Mouse (Mus musculus) midbrain, embryonic 10.5 days (tissue): ENCODE results near the gene Prps1l3. TPM values are rescaled to one million over a fixed set of nuclear protein-coding genes. Genes with fewer than 3 reads are reported as not detected.

Experiments used
- DNase-seq: peaks from one replicate; pipeline ENCODE4 v3.0.0-alpha.2; 2017; ENCODE audit warnings: low spot score
- H3K27ac ChIP-seq: fragments of 300-500 bp; sonication (generic); replicated peaks from 2 replicates; pipeline ENCODE4 v1.5.1; 2016; ENCODE audit warnings: mild to moderate bottlenecking
- H3K27me3 ChIP-seq: fragments of 300-500 bp; sonication (generic); 2 replicates; pipeline ENCODE4 v1.6.1; 2016; ENCODE audit warnings: low read depth, mild to moderate bottlenecking; ENCODE audit not compliant: poor library complexity, severe bottlenecking
- H3K36me3 ChIP-seq: fragments of 300-500 bp; sonication (generic); 2 replicates; pipeline ENCODE4 v1.6.1; 2016; ENCODE audit warnings: mild to moderate bottlenecking, moderate library complexity
- H3K4me1 ChIP-seq: fragments of 300-500 bp; sonication (generic); 2 replicates; pipeline ENCODE4 v1.6.1; 2016
- H3K4me3 ChIP-seq: fragments of 300-500 bp; sonication (generic); 2 replicates; pipeline ENCODE4 v1.5.1; 2016; ENCODE audit warnings: mild to moderate bottlenecking, moderate library complexity
- H3K9me3 ChIP-seq: fragments of 300-500 bp; sonication (generic); replicated peaks from 2 replicates; pipeline ENCODE4 v1.6.1; 2016; ENCODE audit warnings: mild to moderate bottlenecking
- WGBS: fragments of 180-500 bp; shearing (Covaris S2); methylation state at CpG from one replicate; pipeline ENCODE4 v1.1.7; 2016; 5-methylcytosine and 5-hydroxymethylcytosine counted together
- polyA plus RNA-seq: library from polyadenylated mRNA; unstranded; fragments of >200 nt; fragmentation: Nextera tagmentation; extraction: Ambion mirVana; gene quantifications from 2 replicates; pipeline ENCODE4 v1.2.1, GENCODE M21; 2016

The Prps1l3 gene
- polyA plus RNA-seq, 1 experiment from 2014 or later: 83.9 TPM

- Histone ChIP-seq H3K4me3 (no peak overlapping the region), H3K36me3 (no peaks in the 10 kb centered on the region), H3K4me1 (peaks cover 2% of the 10 kb centered on the region; the same call in 1 of the 2 replicates), H3K27ac (no peak overlapping the region), H3K9me3 (no peaks in the 10 kb centered on the region), H3K27me3 (0 out of 2 replicates have a peak, but pooled peaks cover 5% of the 10 kb centered on the region)
- WGBS: 43% methylated on average over 3 of the region's 3 CpGs
- no peak for DNase-seq
Observed at GRCm38 (mm10) chr12:57281155-57282114, 51.2 kb downstream of the Prps1l3 start.

GRCm38 (mm10) chr12:57285303-57286059, 55.3 kb downstream of the Prps1l3 start:
- H3K27me3 ChIP-seq: 0 out of 2 replicates have a peak, but pooled peaks cover 5% of the 10 kb centered on the region
- no peak overlapping the region for H3K4me3 ChIP-seq
- no peaks in the 10 kb centered on the region for H3K9me3 ChIP-seq
- H3K36me3 ChIP-seq: no peaks in the 10 kb centered on the region
- peaks cover 2% of the 10 kb centered on the region; the same call in 1 of the 2 replicates for H3K4me1 ChIP-seq
- no peak for DNase-seq
- 87% methylated on average over 5 of the region's 5 CpGs for WGBS
- H3K27ac ChIP-seq: no peak overlapping the region

Other genes starting within 250 kb of the Prps1l3 start
- 2.5 and 4.0 TPM in 2 replicates for gene Slc25a21, start 32.9 kb upstream of the Prps1l3 start, polyA plus RNA-seq
- 7.8 and 8.9 TPM in 2 replicates for gene Mipol1, start within 50 bp of the Prps1l3 start, polyA plus RNA-seq